Mouse (Mus musculus): Measurements from ENCODE around the gene AC141477.1. TPM values are rescaled to one million over a fixed set of nuclear protein-coding genes. Genes with fewer than 3 reads are reported as not detected.

AC141477.1 gene
- polyA plus RNA-seq, 1 experiment from 2014 or later: not detected

Other genes starting within 250 kb of the AC141477.1 start
- gene Prmt2, start 202.6 kb downstream of the AC141477.1 start, polyA plus RNA-seq (2014; fragmentation: Nextera tagmentation; extraction: Ambion mirVana): 62.6 and 66.3 TPM in 2 replicates
- gene S100b, start 186.6 kb downstream of the AC141477.1 start, polyA plus RNA-seq (2014; fragmentation: Nextera tagmentation; extraction: Ambion mirVana): 0.39 and 0.44 TPM in 2 replicates
- 5.6 and 5.7 TPM in 2 replicates for gene Dip2a, start 95.2 kb downstream of the AC141477.1 start, polyA plus RNA-seq (2014; fragmentation: Nextera tagmentation; extraction: Ambion mirVana)
- gene Pcnt, start 2.3 kb upstream of the AC141477.1 start, polyA plus RNA-seq (2014; fragmentation: Nextera tagmentation; extraction: Ambion mirVana): 11.8 and 12.5 TPM in 2 replicates
- not detected in 2 replicates for gene 2610028H24Rik, start 8.6 kb upstream of the AC141477.1 start, polyA plus RNA-seq (2014; fragmentation: Nextera tagmentation; extraction: Ambion mirVana)
- gene Mcm3ap, start 28.5 kb upstream of the AC141477.1 start, polyA plus RNA-seq (2014; fragmentation: Nextera tagmentation; extraction: Ambion mirVana): 34.2 and 51.2 TPM in 2 replicates
- 4.6 and 5.2 TPM in 2 replicates for gene Ybey, start 28.7 kb upstream of the AC141477.1 start, polyA plus RNA-seq (2014; fragmentation: Nextera tagmentation; extraction: Ambion mirVana)
- 14.0 and 15.1 TPM in 2 replicates for gene Lss, start 91.1 kb upstream of the AC141477.1 start, polyA plus RNA-seq (2014; fragmentation: Nextera tagmentation; extraction: Ambion mirVana)
- gene Spatc1l, start 121.8 kb upstream of the AC141477.1 start, polyA plus RNA-seq (2014; fragmentation: Nextera tagmentation; extraction: Ambion mirVana): not detected in 2 replicates
- gene Ftcd, start 135.2 kb upstream of the AC141477.1 start, polyA plus RNA-seq (2014; fragmentation: Nextera tagmentation; extraction: Ambion mirVana): 1.9 and 3.4 TPM in 2 replicates
- gene Col6a2, start 183.2 kb upstream of the AC141477.1 start, polyA plus RNA-seq (2014; fragmentation: Nextera tagmentation; extraction: Ambion mirVana): 11.6 and 16.3 TPM in 2 replicates

All from heart, embryonic 11.5 days (tissue).